Mouse (Mus musculus) myocyte (in vitro differentiated cells): ENCODE results near the gene Gpx6. TPM values are rescaled to one million over a fixed set of nuclear protein-coding genes. Genes with fewer than 3 reads are reported as not detected.

Source experiments
- H3K27me3 ChIP-seq: one replicate; pipeline ENCODE4 v1.6.1; 2011; ENCODE audit not compliant: control insufficient read depth, insufficient read depth, insufficient read length
- H3K36me3 ChIP-seq: one replicate; pipeline ENCODE4 v1.6.1; 2011; ENCODE audit not compliant: control insufficient read depth, insufficient read depth
- H3K4me2 ChIP-seq: one replicate; pipeline ENCODE4 v1.6.1; 2011; ENCODE audit warnings: low read depth, control low read depth
- H3K4me3 ChIP-seq: one replicate; pipeline ENCODE4 v1.5.1; 2011; ENCODE audit warnings: mild to moderate bottlenecking, control low read depth, moderate library complexity
- H3K79me2 ChIP-seq: one replicate; pipeline ENCODE4 v1.6.1; 2011; ENCODE audit not compliant: control insufficient read depth, insufficient read depth
- H3ac ChIP-seq: one replicate; pipeline ENCODE4 v1.6.1; 2011; ENCODE audit not compliant: control insufficient read depth, insufficient read length
- CEBPB ChIP-seq: IDR thresholded peaks from 2 replicates; pipeline ENCODE4 v1.6.1; 2011; ENCODE audit warnings: mild to moderate bottlenecking, moderate library complexity; ENCODE audit not compliant: poor library complexity, insufficient read depth, severe bottlenecking
- E2F4 ChIP-seq: IDR thresholded peaks from one replicate; pipeline ENCODE4 v1.6.1; 2011; ENCODE audit warnings: mild to moderate bottlenecking, control low read depth, moderate library complexity; ENCODE audit not compliant: insufficient read depth
- MAX ChIP-seq: IDR thresholded peaks from one replicate; pipeline ENCODE4 v1.6.1; 2011; ENCODE audit warnings: low read depth, mild to moderate bottlenecking, control low read depth
- MYOD1 ChIP-seq, 3 experiments: IDR thresholded peaks; one replicate each; pipeline ENCODE4 v1.6.1; 2011; ENCODE audit warnings: control low read depth in 2 of 3, low read depth in 2 of 3, mild to moderate bottlenecking in 2 of 3, moderate library complexity in 1 of 3; ENCODE audit not compliant: insufficient read length in 2 of 3, control insufficient read depth in 1 of 3
- MYOG ChIP-seq, 3 experiments: IDR thresholded peaks; one replicate each; pipeline ENCODE4 v1.6.1; 2011; ENCODE audit warnings: control low read depth in 2 of 3, low read depth in 2 of 3, mild to moderate bottlenecking in 2 of 3; ENCODE audit not compliant: insufficient read length in 2 of 3, control insufficient read depth in 1 of 3, insufficient read depth in 1 of 3
- POLR2A ChIP-seq: IDR thresholded peaks from one replicate; pipeline ENCODE4 v1.6.1; 2011; ENCODE audit warnings: low read depth, mild to moderate bottlenecking, control low read depth, moderate library complexity; ENCODE audit not compliant: insufficient read length
- POLR2AphosphoS2 ChIP-seq: IDR thresholded peaks from one replicate; pipeline ENCODE4 v1.6.1; 2011; ENCODE audit warnings: low read depth, control low read depth; ENCODE audit not compliant: insufficient read length
- REST ChIP-seq: IDR thresholded peaks from one replicate; pipeline ENCODE4 v1.6.1; 2011; ENCODE audit warnings: mild to moderate bottlenecking, control low read depth, moderate library complexity; ENCODE audit not compliant: insufficient read depth, insufficient read length
- SRF ChIP-seq: IDR thresholded peaks from one replicate; pipeline ENCODE4 v1.6.1; 2011; ENCODE audit warnings: low read depth; ENCODE audit not compliant: control insufficient read depth, insufficient read length
- TCF12 ChIP-seq: IDR thresholded peaks from one replicate; pipeline ENCODE4 v1.6.1; 2011; ENCODE audit warnings: mild to moderate bottlenecking, control low read depth; ENCODE audit not compliant: poor library complexity, insufficient read depth, severe bottlenecking
- TCF3 ChIP-seq: IDR thresholded peaks from one replicate; pipeline ENCODE4 v1.6.1; 2011; ENCODE audit warnings: low read depth, control low read depth; ENCODE audit not compliant: insufficient read length
- USF1 ChIP-seq: IDR thresholded peaks from one replicate; pipeline ENCODE4 v1.6.1; 2011; ENCODE audit warnings: low read depth, mild to moderate bottlenecking, control low read depth, moderate library complexity
- polyA plus RNA-seq: library from polyadenylated mRNA; unstranded; fragments of >200 nt; fragmentation: generic; extraction: Trizol; gene quantifications from one replicate; pipeline ENCODE4 v1.2.1, GENCODE M21; 2012; ENCODE audit warnings: missing spikeins

Gpx6 gene
- polyA plus RNA-seq, 1 experiment = not detected

- H3K27me3 ChIP-seq = peaks cover 8% of the 10 kb centered on the region
- no peak for TF ChIP-seq POLR2A
Observed at GRCm38 (mm10) chr13:21346610-21347009, 34.7 kb downstream of the Gpx6 start, which contains the start of gene Olfr1367. Gene Olfr1367 (plus strand): TSS chr13:21346910.

GRCm38 (mm10) chr13:21350593-21350992, 38.7 kb downstream of the Gpx6 start:
- Histone ChIP-seq H3ac (no peak overlapping the region), H3K36me3 (no peaks in the 10 kb centered on the region), H3K27me3 (peaks cover 13% of the 10 kb centered on the region), H3K79me2 (no peaks in the 10 kb centered on the region), H3K4me2 (no peak overlapping the region), H3K4me3 (no peak overlapping the region)
- TF ChIP-seq MYOD1 (IDR thresholded peaks at IDR 0.05; ENCODE audit: control insufficient read depth in 1 of 3, insufficient read length in 2 of 3, low read depth in 2 of 3) (no peak), POLR2A (no peak), CEBPB (no peak), MAX (no peak)

More at GRCm38 (mm10) chr13:21346610-21347009, 34.7 kb downstream of the Gpx6 start, which contains the start of gene Olfr1367:
- H3ac ChIP-seq = no peak within 1 kb of the TSS
- H3K79me2 ChIP-seq = no peaks in the 10 kb centered on the region
- H3K4me2 ChIP-seq = no peak within 1 kb of the TSS
- no peaks in the 10 kb centered on the region for H3K36me3 ChIP-seq
- no peak within 1 kb of the TSS for H3K4me3 ChIP-seq

GRCm38 (mm10) chr13:21362621-21363248, 50.8 kb downstream of the Gpx6 start, which contains the start of gene Zscan12:
Gene Zscan12 (plus strand): TSS chr13:21362820.
- no peaks in the 10 kb centered on the region for H3K27me3 ChIP-seq
- no peaks in the 10 kb centered on the region for H3K36me3 ChIP-seq
- peak within 1 kb of the TSS; percentile 4 for H3ac ChIP-seq
- peak within 1 kb of the TSS; percentile 48 for H3K4me3 ChIP-seq
- TF ChIP-seq E2F4 = no peak
- no peak for TF ChIP-seq SRF
- peak; percentile 96 for TF ChIP-seq POLR2A
- TF ChIP-seq MAX = no peak
- peak in 1 of 3 experiments; percentile 8 for TF ChIP-seq MYOG (IDR thresholded peaks at IDR 0.05; ENCODE audit: control insufficient read depth in 1 of 3, insufficient read depth in 1 of 3, insufficient read length in 2 of 3, low read depth in 2 of 3)
- peak; percentile 96 for TF ChIP-seq POLR2AphosphoS2
- no peak for TF ChIP-seq CEBPB
- no peak for TF ChIP-seq MYOD1 (IDR thresholded peaks at IDR 0.05; ENCODE audit: control insufficient read depth in 1 of 3, insufficient read length in 2 of 3, low read depth in 2 of 3)
- peak within 1 kb of the TSS; percentile 90 for H3K4me2 ChIP-seq
- H3K79me2 ChIP-seq = no peaks in the 10 kb centered on the region

GRCm38 (mm10) chr13:21363719-21364118, 51.8 kb downstream of the Gpx6 start:
- peak overlapping the region; percentile 59 for H3K4me2 ChIP-seq
- no peak overlapping the region for H3ac ChIP-seq
- TF ChIP-seq POLR2A (no peak), SRF (no peak), CEBPB (no peak), REST (no peak), POLR2AphosphoS2 (no peak), MYOG (IDR thresholded peaks at IDR 0.05; ENCODE audit: control insufficient read depth in 1 of 3, insufficient read depth in 1 of 3, insufficient read length in 2 of 3, low read depth in 2 of 3) (no peak), MAX (no peak), MYOD1 (IDR thresholded peaks at IDR 0.05; ENCODE audit: control insufficient read depth in 1 of 3, insufficient read length in 2 of 3, low read depth in 2 of 3) (no peak), USF1 (no peak), TCF3 (no peak), TCF12 (no peak), E2F4 (no peak)
- peak overlapping the region; percentile 48 for H3K4me3 ChIP-seq
- no peaks in the 10 kb centered on the region for H3K27me3 ChIP-seq
- H3K79me2 ChIP-seq = no peaks in the 10 kb centered on the region
- H3K36me3 ChIP-seq = peaks cover 2% of the 10 kb centered on the region

GRCm38 (mm10) chr13:21366635-21367034, 54.7 kb downstream of the Gpx6 start:
- Histone ChIP-seq H3K4me2 (no peak overlapping the region), H3ac (no peak overlapping the region), H3K79me2 (no peaks in the 10 kb centered on the region), H3K4me3 (no peak overlapping the region), H3K27me3 (no peaks in the 10 kb centered on the region), H3K36me3 (peaks cover 8% of the 10 kb centered on the region)
- no peak for TF ChIP-seq MYOD1 (IDR thresholded peaks at IDR 0.05; ENCODE audit: control insufficient read depth in 1 of 3, insufficient read length in 2 of 3, low read depth in 2 of 3)
- no peak for TF ChIP-seq MAX
- TF ChIP-seq POLR2AphosphoS2 = no peak
- no peak for TF ChIP-seq TCF3
- no peak for TF ChIP-seq POLR2A

Other genes with a start within 250 kb of the Gpx6 start
- not detected for gene Olfr1370, start 237.2 kb upstream of the Gpx6 start, polyA plus RNA-seq
- gene Olfr1369-ps1, start 200.6 kb upstream of the Gpx6 start, polyA plus RNA-seq = not detected
- gene Olfr263, start 182.5 kb upstream of the Gpx6 start, polyA plus RNA-seq = not detected
- not detected for gene Olfr1368, start 166.3 kb upstream of the Gpx6 start, polyA plus RNA-seq
- gene Trim27, start 132.7 kb upstream of the Gpx6 start, polyA plus RNA-seq = 62.4 TPM
- not detected for gene Gpx5, start 19.4 kb upstream of the Gpx6 start, polyA plus RNA-seq
- gene Olfr1367, start 34.8 kb downstream of the Gpx6 start, polyA plus RNA-seq = not detected
- 2.8 TPM for gene Zscan12, start 50.7 kb downstream of the Gpx6 start, polyA plus RNA-seq
- gene Zkscan3, start 90.6 kb downstream of the Gpx6 start, polyA plus RNA-seq = 13.6 TPM
- 0.13 TPM for gene Pgbd1, start 128.9 kb downstream of the Gpx6 start, polyA plus RNA-seq
- 6.3 TPM for gene Zscan26, start 141.6 kb downstream of the Gpx6 start, polyA plus RNA-seq
- gene Nkapl, start 156.4 kb downstream of the Gpx6 start, polyA plus RNA-seq = 0.05 TPM
- not detected for gene Zkscan4, start 166.8 kb downstream of the Gpx6 start, polyA plus RNA-seq
- not detected for gene Gm10065, start 167.3 kb downstream of the Gpx6 start, polyA plus RNA-seq
- gene AK157302, start 183.1 kb downstream of the Gpx6 start, polyA plus RNA-seq = 0.71 TPM
- gene Gm11273, start 189.3 kb downstream of the Gpx6 start, polyA plus RNA-seq = 29.0 TPM
- gene Zkscan8, start 219.0 kb downstream of the Gpx6 start, polyA plus RNA-seq = 1.9 TPM
- 0.02 TPM for gene Olfr1366, start 230.7 kb downstream of the Gpx6 start, polyA plus RNA-seq
- not detected for gene Olfr1535, start 247.8 kb downstream of the Gpx6 start, polyA plus RNA-seq